Mouse (Mus musculus): ENCODE measurements around the gene Cirbp. TPM values are rescaled to one million over a fixed set of nuclear protein-coding genes. Genes with fewer than 3 reads are reported as not detected.

Gene Cirbp
- polyA plus RNA-seq, 1 experiment, result 39.5 TPM

DNA sequence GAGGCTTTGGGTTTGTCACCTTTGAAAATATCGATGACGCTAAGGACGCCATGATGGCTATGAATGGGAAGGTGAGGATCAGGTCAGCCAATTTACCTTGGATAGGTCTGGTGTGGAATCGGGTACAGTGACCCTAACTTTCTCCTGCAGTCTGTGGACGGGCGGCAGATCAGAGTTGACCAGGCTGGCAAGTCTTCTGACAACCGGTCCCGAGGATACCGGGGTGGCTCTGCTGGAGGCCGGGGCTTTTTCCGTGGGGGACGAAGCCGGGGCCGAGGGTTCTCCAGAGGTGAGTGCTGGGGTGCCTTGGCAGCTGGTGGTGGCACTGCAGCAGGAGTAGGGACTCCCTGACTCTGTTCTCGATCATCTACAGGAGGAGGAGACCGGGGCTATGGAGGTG is 4.3 kb downstream of the Cirbp start:
- TF ChIP-seq GATA1 (IDR thresholded peaks at IDR 0.05; ENCODE audit: borderline replicate concordance, low read length) (no peak), FLI1 (IDR thresholded peaks at IDR 0.05; ENCODE audit: low read length) (no peak)
- Histone ChIP-seq H3K27me3 (replicated peaks) (no peaks in the 10 kb centered on the region), H3K36me3 (replicated peaks; ENCODE audit: low read length) (peaks cover 33% of the 10 kb centered on the region), H3K4me1 (peaks cover 84% of the 10 kb centered on the region), H3K4me3 (replicated peaks) (no peak overlapping the region), H3K9me3 (no peaks in the 10 kb centered on the region)

DNA sequence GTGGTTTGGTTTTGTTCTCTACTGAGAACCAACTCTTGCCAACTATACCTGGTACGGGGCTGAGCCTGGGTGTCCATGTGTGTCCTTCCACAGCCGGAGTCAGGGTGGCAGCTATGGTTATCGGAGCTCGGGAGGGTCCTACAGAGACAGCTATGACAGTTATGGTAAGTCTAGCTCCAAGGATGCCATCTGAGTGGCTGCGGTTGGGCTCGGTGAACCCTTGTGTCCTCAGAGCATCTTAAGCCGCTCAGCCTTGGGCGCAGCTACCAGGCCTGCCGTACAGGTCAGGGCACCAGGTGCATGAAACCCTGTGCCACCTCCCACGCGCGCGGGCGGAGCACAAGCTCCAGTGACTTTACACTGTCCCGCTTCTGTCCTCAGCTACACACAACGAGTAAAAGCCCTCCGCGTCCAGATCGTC is 4.8 kb downstream of the Cirbp start:
- H3K36me3 ChIP-seq (replicated peaks; ENCODE audit: low read length), result peaks cover 33% of the 10 kb centered on the region
- H3K27me3 ChIP-seq (replicated peaks), result no peaks in the 10 kb centered on the region
- no peak overlapping the region for H3K4me3 ChIP-seq (replicated peaks)
- TF ChIP-seq GATA1 (IDR thresholded peaks at IDR 0.05; ENCODE audit: borderline replicate concordance, low read length), result no peak
- no peak for TF ChIP-seq FLI1 (IDR thresholded peaks at IDR 0.05; ENCODE audit: low read length)
- H3K4me1 ChIP-seq, result peaks cover 84% of the 10 kb centered on the region
- no peaks in the 10 kb centered on the region for H3K9me3 ChIP-seq

DNA sequence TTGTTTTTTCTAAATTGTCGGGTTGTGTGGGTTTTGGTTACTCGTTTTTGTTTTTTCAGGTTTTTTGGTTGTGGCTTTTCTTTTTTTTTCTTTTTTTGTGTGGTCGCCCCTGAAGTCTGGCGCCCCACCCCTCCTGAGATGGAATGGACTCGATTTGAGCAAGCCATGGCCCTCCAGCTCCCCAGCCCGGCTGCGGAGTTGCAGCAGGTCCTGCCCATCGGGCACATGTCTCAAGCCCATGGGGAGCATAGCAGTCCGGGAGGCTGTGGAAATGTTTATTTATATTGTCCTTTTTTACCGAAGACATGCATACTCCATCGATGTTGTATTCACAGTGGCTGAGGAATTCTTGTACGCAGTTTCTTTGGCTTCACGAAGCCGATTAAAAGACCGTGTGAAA is 5.5 kb downstream of the Cirbp start:
- H3K27me3 ChIP-seq (replicated peaks), result no peaks in the 10 kb centered on the region
- H3K9me3 ChIP-seq, result no peaks in the 10 kb centered on the region
- peaks cover 82% of the 10 kb centered on the region for H3K4me1 ChIP-seq
- H3K36me3 ChIP-seq (replicated peaks; ENCODE audit: low read length), result peaks cover 37% of the 10 kb centered on the region
- no peak overlapping the region for H3K4me3 ChIP-seq (replicated peaks)
- no peak for TF ChIP-seq FLI1 (IDR thresholded peaks at IDR 0.05; ENCODE audit: low read length)
- no peak for TF ChIP-seq GATA1 (IDR thresholded peaks at IDR 0.05; ENCODE audit: borderline replicate concordance, low read length)

DNA sequence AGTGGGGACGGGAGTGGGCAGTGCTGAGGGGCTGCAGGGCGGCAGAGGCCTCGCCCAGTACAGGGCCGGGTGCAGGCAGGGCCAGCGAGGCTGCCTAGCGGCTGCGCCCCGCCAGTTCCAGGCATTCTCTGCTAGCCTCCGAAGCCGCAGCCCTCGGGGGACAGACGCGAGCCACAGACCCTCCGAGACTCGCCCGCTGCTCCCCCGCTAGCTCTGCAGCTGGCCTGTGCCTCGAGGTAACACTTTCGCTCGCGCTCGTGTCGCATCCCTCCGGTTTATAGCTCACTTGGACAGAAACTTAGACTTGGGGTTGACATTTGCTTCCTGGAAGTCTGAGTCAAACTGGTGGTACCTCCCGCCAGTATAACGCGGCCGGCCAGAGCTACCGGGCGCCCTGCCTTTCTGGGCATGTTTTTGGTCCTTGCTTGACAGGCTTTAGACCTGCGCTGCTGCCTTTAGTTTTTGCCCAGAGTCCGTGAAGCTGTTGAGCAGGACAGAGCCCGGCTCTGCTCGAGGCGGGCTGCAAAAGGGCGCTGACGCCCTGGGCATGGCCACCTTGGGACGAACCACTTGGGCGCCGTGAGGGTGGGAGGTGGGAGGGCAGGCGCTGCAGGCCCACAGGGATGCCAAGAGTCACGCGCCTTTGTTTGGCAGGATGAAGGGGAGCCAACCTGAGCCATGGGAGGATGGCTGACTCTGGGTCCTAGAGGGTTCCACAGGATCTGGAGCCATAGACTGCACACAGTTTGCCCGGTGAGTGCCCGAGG is 6.2 kb downstream of the Cirbp start:
- H3K4me3 ChIP-seq (replicated peaks), result peak overlapping the region; percentile 96
- no peaks in the 10 kb centered on the region for H3K9me3 ChIP-seq
- peaks cover 3% of the 10 kb centered on the region for H3K27me3 ChIP-seq (replicated peaks)
- peaks cover 39% of the 10 kb centered on the region for H3K36me3 ChIP-seq (replicated peaks; ENCODE audit: low read length)
- no peak for TF ChIP-seq GATA1 (IDR thresholded peaks at IDR 0.05; ENCODE audit: borderline replicate concordance, low read length)
- no peak for TF ChIP-seq FLI1 (IDR thresholded peaks at IDR 0.05; ENCODE audit: low read length)
- H3K4me1 ChIP-seq, result peaks cover 75% of the 10 kb centered on the region

DNA sequence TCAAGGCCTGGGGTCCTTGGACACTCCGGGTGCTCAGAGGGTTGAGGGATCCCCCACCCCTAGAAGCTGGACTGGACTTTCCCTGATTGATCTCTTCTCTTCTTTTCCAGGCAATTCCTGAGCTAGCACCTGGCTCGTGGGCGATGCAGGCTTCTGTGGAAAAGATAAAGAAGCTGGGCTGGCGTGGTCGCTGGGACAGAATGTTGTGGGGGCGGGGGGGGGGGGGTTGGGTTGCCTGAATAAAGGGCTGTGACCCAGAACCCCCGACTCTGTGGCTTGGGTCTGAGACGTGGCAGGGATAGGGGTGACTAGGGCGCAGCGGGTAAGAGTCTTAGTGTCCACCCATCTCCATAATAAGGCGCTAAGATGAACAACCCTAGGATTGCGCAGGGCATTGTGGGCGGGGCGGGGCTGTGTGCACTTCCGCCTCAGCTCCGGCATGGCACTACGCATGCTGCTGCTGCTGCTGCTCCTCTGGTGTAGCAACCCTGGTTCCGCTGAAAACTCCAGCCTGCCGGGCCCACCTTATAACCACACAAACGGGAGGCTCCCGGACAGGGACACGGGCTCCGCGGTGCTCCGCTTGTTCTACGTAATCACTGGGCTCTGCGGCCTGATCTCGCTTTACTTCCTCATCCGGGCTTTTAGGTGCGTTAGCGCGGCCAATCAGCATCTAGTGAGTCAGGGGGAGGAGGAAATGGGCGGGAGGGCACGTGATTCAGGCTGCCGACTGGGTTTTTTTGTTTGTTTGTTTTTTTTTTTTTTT is 6.9 kb downstream of the Cirbp start, which contains the start of gene 1600002K03Rik:
1600002K03Rik (plus strand) TSS at position 418 of the 766 bp plus-strand sequence.
- peaks cover 10% of the 10 kb centered on the region for H3K27me3 ChIP-seq (replicated peaks)
- TF ChIP-seq FLI1 (IDR thresholded peaks at IDR 0.05; ENCODE audit: low read length), result no peak
- no peaks in the 10 kb centered on the region for H3K9me3 ChIP-seq
- peaks cover 72% of the 10 kb centered on the region for H3K4me1 ChIP-seq
- H3K4me3 ChIP-seq (replicated peaks), result peak within 1 kb of the TSS; percentile 96
- H3K36me3 ChIP-seq (replicated peaks; ENCODE audit: low read length), result peaks cover 39% of the 10 kb centered on the region

DNA sequence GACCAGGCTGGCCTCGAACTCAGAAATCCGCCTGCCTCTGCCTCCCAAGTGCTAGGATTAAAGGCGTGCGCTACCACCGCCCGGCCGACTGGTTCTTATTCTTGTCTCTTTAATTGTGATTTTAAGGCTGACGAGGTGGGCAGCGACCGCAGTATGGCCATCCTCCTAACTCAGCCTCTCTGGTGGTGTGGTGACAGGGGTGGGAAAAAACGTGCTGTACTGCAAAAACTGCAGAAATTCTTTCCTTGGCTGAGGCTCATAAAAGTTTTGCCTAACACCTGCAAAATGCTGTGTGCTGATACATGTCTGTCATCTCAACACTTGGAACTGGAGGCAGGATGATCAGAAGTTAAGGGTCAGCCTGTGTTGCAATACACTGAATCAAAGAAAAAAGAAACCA is 7.6 kb downstream of the Cirbp start:
- H3K4me1 ChIP-seq, result peaks cover 71% of the 10 kb centered on the region
- H3K27me3 ChIP-seq (replicated peaks), result peaks cover 16% of the 10 kb centered on the region
- peaks cover 39% of the 10 kb centered on the region for H3K36me3 ChIP-seq (replicated peaks; ENCODE audit: low read length)
- peak overlapping the region; percentile 90 for H3K4me3 ChIP-seq (replicated peaks)
- TF ChIP-seq FLI1 (IDR thresholded peaks at IDR 0.05; ENCODE audit: low read length) (no peak), GATA1 (IDR thresholded peaks at IDR 0.05; ENCODE audit: borderline replicate concordance, low read length) (no peak)
- no peaks in the 10 kb centered on the region for H3K9me3 ChIP-seq

DNA sequence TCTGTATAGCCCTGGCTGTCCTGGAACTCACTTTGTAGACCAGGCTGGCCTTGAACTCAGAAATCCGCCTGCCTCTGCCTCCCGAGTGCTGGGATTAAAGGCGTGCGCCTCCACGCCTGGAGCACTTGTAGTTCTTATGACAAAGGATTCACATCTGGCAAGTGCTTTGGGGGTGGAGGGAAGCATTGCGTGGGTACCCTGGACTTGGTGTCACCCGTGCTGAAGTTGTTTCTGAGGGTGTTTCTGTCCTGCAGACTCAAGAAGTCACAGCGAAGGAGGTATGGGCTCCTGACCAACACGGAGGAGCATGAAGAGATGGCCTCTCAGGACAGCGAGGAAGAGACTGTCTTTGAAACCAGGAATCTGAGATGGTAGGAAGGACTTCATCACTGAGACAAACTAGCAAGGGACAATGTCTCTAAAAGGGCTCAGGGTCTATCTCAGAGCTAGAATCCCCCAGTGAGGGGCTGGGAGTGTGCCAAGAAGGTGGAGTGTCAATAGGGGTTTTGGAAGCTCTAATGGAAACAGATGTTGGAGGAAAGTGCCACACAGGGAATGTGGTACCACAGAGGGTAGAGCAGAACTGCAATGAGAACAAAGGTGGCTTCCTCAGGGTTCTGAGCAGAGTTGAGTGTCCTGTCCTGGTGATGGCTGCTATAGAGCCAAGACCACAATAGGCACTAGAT is 8.3 kb downstream of the Cirbp start:
- Histone ChIP-seq H3K9me3 (no peaks in the 10 kb centered on the region), H3K36me3 (replicated peaks; ENCODE audit: low read length) (peaks cover 39% of the 10 kb centered on the region), H3K4me3 (replicated peaks) (peak overlapping the region; percentile 31), H3K4me1 (peaks cover 67% of the 10 kb centered on the region), H3K27me3 (replicated peaks) (peaks cover 24% of the 10 kb centered on the region)
- TF ChIP-seq FLI1 (IDR thresholded peaks at IDR 0.05; ENCODE audit: low read length) (no peak), GATA1 (IDR thresholded peaks at IDR 0.05; ENCODE audit: borderline replicate concordance, low read length) (no peak)

DNA sequence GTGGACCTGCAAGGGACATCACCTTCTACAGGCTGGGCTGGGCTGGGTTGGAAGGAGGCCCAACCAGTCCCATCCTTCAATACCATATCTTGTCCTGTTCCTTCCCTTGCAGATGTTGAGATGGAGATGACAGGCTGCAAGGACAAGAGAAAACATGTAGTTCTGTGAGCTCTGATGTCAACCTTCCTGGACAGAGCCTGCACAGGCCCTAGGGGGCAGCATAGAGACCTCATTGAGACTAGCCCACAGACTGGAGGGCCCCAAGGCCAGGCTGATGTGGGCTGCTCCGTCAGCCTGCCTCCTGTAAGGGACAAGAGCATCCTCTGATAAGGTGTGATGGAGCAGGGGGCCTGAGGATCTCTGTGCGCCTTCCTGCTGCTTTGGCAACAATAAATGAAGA is 8.9 kb downstream of the Cirbp start:
- H3K36me3 ChIP-seq (replicated peaks; ENCODE audit: low read length), result peaks cover 33% of the 10 kb centered on the region
- TF ChIP-seq GATA1 (IDR thresholded peaks at IDR 0.05; ENCODE audit: borderline replicate concordance, low read length), result no peak
- TF ChIP-seq FLI1 (IDR thresholded peaks at IDR 0.05; ENCODE audit: low read length), result no peak
- H3K4me3 ChIP-seq (replicated peaks), result peak overlapping the region; percentile 31
- H3K27me3 ChIP-seq (replicated peaks), result peaks cover 29% of the 10 kb centered on the region
- H3K9me3 ChIP-seq, result no peaks in the 10 kb centered on the region
- H3K4me1 ChIP-seq, result peaks cover 64% of the 10 kb centered on the region

DNA sequence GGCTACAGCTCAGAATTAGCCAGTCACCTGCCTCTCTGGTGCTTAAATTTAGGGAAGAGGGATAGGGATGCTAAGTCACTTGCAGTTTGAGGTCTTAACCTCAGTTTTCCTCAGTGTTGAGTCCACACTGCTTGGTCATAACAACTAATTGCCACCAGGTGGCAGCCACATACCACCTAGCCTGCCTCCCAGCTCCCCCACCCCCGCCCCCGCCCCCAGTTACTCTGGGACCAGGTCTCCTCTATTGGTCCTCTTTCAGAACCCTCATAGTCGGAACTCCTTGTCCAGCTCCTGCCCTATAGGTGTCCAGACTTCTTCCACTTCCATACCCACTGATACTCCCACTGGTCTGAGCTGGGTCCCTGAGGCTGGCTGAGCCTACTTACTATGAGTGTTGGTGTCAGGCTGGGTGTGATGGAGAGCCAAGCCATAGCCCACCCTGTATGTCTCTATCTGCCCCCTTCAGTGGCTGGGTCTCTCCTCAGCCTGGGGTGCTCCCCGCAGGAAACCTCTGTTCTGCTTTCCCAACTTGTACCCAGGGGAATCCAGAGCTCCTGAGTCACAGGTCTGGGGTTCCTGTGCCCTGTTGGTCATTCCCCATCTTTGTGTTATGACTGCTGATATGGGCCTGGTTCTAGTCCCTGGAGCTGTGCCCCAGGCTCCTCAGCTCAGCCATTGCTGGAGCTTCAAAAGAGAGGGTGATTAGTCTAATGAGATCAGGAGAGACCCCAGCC is 9.9 kb downstream of the Cirbp start:
- Histone ChIP-seq H3K27me3 (replicated peaks) (peaks cover 39% of the 10 kb centered on the region), H3K9me3 (no peaks in the 10 kb centered on the region), H3K4me3 (replicated peaks) (no peak overlapping the region), H3K36me3 (replicated peaks; ENCODE audit: low read length) (peaks cover 23% of the 10 kb centered on the region), H3K4me1 (peaks cover 58% of the 10 kb centered on the region)
- TF ChIP-seq FLI1 (IDR thresholded peaks at IDR 0.05; ENCODE audit: low read length), result no peak
